8 mouse cellular contexts compared by ENCODE assay signal in genomic region chr4:150272725-150273124, GRCm38 (mm10). TPM values are rescaled to one million over a fixed set of nuclear protein-coding genes. Genes with fewer than 3 reads are reported as not detected.
A peak's percentile ranks its signal among the peaks of the same experiment; 100 is the strongest.
DNase-seq lines count a peak whose midpoint lies in the region; ATAC-seq lines count a peak whose summit lies in the region.

No protein-coding gene starts in this region.

- DNase-seq in 3134 (ENCODE audit: extremely low read depth, insufficient read length, low spot score) = peak; percentile 61
- DNase-seq in brain, adult 2 months (ENCODE audit: low read depth, low spot score) = peak; percentile 69
- DNase-seq in gastrocnemius, postnatal 25 days = peak; percentile 57
- DNase-seq in liver, embryonic 13.5 days = no peak
- no peak for DNase-seq in thymus, postnatal 25 days
- no peak for DNase-seq in left cerebral cortex, postnatal 14 days (ENCODE audit: low spot score in 2 of 2)

- H3K4me3 ChIP-seq in intestine, embryonic 15.5 days (replicated peaks) = no peak overlapping the region
- no peak overlapping the region for H3K4me3 ChIP-seq in liver, embryonic 13.5 days (replicated peaks)
- H3K4me3 ChIP-seq in neural tube, embryonic 12.5 days = no peak overlapping the region

- H3K27ac ChIP-seq in intestine, embryonic 15.5 days = peak overlapping the region; percentile 79
- no peak overlapping the region for H3K27ac ChIP-seq in liver, embryonic 13.5 days
- no peak overlapping the region for H3K27ac ChIP-seq in neural tube, embryonic 12.5 days

- no peaks in the 10 kb centered on the region for H3K9me3 ChIP-seq in intestine, embryonic 15.5 days
- no peaks in the 10 kb centered on the region for H3K9me3 ChIP-seq in liver, embryonic 13.5 days (replicated peaks)
- H3K9me3 ChIP-seq in neural tube, embryonic 12.5 days = no peaks in the 10 kb centered on the region

- H3K27me3 ChIP-seq in intestine, embryonic 15.5 days (replicated peaks) = no peaks in the 10 kb centered on the region
- H3K27me3 ChIP-seq in liver, embryonic 13.5 days = 0 out of 2 replicates have a peak, but pooled peaks cover 2% of the 10 kb centered on the region
- no peaks in the 10 kb centered on the region for H3K27me3 ChIP-seq in neural tube, embryonic 12.5 days (replicated peaks)

- H3K4me1 ChIP-seq in intestine, embryonic 15.5 days (replicated peaks) = peaks cover 22% of the 10 kb centered on the region
- H3K4me1 ChIP-seq in liver, embryonic 13.5 days (replicated peaks) = peaks cover 26% of the 10 kb centered on the region
- H3K4me1 ChIP-seq in neural tube, embryonic 12.5 days = peaks cover 23% of the 10 kb centered on the region

- ATAC-seq in intestine, embryonic 15.5 days = peak; percentile 95
- 0 out of 2 replicates have a peak, but pooled peaks have one; percentile 35 for ATAC-seq in liver, embryonic 13.5 days (ENCODE audit: low read depth)
- ATAC-seq in neural tube, embryonic 12.5 days (ENCODE audit: low FRiP score, low read depth) = peak; percentile 78

- WGBS in intestine, embryonic 15.5 days = 2% methylated on average over 9 of the region's 9 CpGs
- 14% methylated on average over 9 of the region's 9 CpGs for WGBS in liver, embryonic 13.5 days (ENCODE audit: insufficient replicate concordance)
- 4% methylated on average over 9 of the region's 9 CpGs for WGBS in neural tube, embryonic 12.5 days

- H3K36me3 ChIP-seq in intestine, embryonic 15.5 days = no peaks in the 10 kb centered on the region
- no peaks in the 10 kb centered on the region for H3K36me3 ChIP-seq in liver, embryonic 13.5 days
- H3K36me3 ChIP-seq in neural tube, embryonic 12.5 days = no peaks in the 10 kb centered on the region

- intact Hi-C loops in left cerebral cortex, postnatal 14 days (cut with DNase I) = no loop called here

- no peak overlapping the region for H3K9ac ChIP-seq in intestine, embryonic 15.5 days
- H3K9ac ChIP-seq in liver, embryonic 13.5 days = peak overlapping the region; percentile 26; the same call in 1 of the 2 replicates
- H3K9ac ChIP-seq in neural tube, embryonic 12.5 days = peak overlapping the region; percentile 8; the same call in 1 of the 2 replicates

- H3K4me2 ChIP-seq in intestine, embryonic 15.5 days (replicated peaks) = peak overlapping the region; percentile 22
- peak overlapping the region; percentile 19 for H3K4me2 ChIP-seq in liver, embryonic 13.5 days
- H3K4me2 ChIP-seq in neural tube, embryonic 12.5 days (replicated peaks) = peak overlapping the region; percentile 36

RNA-seq across cellular contexts. Expression of gene Rere, which starts 8.7 kb away (rescaled TPM):
- total RNA-seq in gastrocnemius, postnatal 25 days (2021) = 10 to 100 TPM; 51.0 to 56.4 TPM
- polyA plus RNA-seq in intestine, embryonic 15.5 days (2015; fragmentation: Nextera tagmentation; extraction: Ambion mirVana) = 25.6 and 28.4 TPM in 2 replicates
- polyA plus RNA-seq in liver, embryonic 13.5 days (2015; fragmentation: Nextera tagmentation; extraction: Ambion mirVana) = 5.9 and 7.5 TPM in 2 replicates
- polyA plus RNA-seq in neural tube, embryonic 12.5 days (2016; fragmentation: Nextera tagmentation; extraction: Ambion mirVana) = 55.5 and 57.2 TPM in 2 replicates
- 100 to 1,000 TPM in 1 of 2 experiments, 10 to 100 TPM in 1; 95.6 to 100 TPM for total RNA-seq in left cerebral cortex, postnatal 14 days (2021)

RNA-seq across cellular contexts. Expression of gene Eno1, which starts 36.2 kb away (rescaled TPM):
- 100 to 1,000 TPM; 112 to 141 TPM for total RNA-seq in gastrocnemius, postnatal 25 days (2021)
- 1,894 and 1,951 TPM in 2 replicates for polyA plus RNA-seq in intestine, embryonic 15.5 days (2015; fragmentation: Nextera tagmentation; extraction: Ambion mirVana)
- 783 and 784 TPM in 2 replicates for polyA plus RNA-seq in liver, embryonic 13.5 days (2015; fragmentation: Nextera tagmentation; extraction: Ambion mirVana)
- polyA plus RNA-seq in neural tube, embryonic 12.5 days (2016; fragmentation: Nextera tagmentation; extraction: Ambion mirVana) = 1,428 and 1,431 TPM in 2 replicates
- 100 to 1,000 TPM; 378 to 386 TPM for total RNA-seq in left cerebral cortex, postnatal 14 days (2021)

Comparison
In these comparisons a context has a peak if more than half of its experiments do, and no peak if none do; other contexts are left out.
1. DNase-seq: peak in 3134 (single experiment), brain, adult 2 months (single experiment) and gastrocnemius, postnatal 25 days (single experiment); none in liver, embryonic 13.5 days (single experiment), thymus, postnatal 25 days (single experiment) and left cerebral cortex, postnatal 14 days (0 of 2).
2. ATAC-seq: peak in every context shown above with its lines; median percentile 95 in intestine, embryonic 15.5 days; 78 in neural tube, embryonic 12.5 days; 35 in liver, embryonic 13.5 days.
3. Peak in every context shown above with its lines, with median percentiles within 50 percentile points of each other: H3K4me2 ChIP-seq.